Mouse (Mus musculus) forebrain, postnatal 0 days (tissue): ENCODE results near the gene Tbccd1. TPM values are rescaled to one million over a fixed set of nuclear protein-coding genes. Genes with fewer than 3 reads are reported as not detected.
A peak's percentile ranks its signal among the peaks of the same experiment; 100 is the strongest.

ENCODE experiments used
- ATAC-seq: fragments of 200-750 bp; cut with Nextera tagmentation; 2 replicates; pipeline ENCODE4 v1.8.0; 2017; ENCODE audit warnings: mild to moderate bottlenecking, moderate library complexity
- DNase-seq: peaks from one replicate; pipeline ENCODE4 v3.0.0-alpha.2; 2015
- H3K27ac ChIP-seq: fragments of 300-500 bp; sonication (generic); 2 replicates; pipeline ENCODE4 v1.5.1; 2014; ENCODE audit warnings: low read depth, mild to moderate bottlenecking, antibody characterized with exemption, low read length, moderate library complexity, mixed read lengths
- H3K27me3 ChIP-seq: fragments of 300-500 bp; sonication (generic); 2 replicates; pipeline ENCODE4 v1.6.1; 2014; ENCODE audit warnings: mild to moderate bottlenecking, low read length, mixed read lengths; ENCODE audit not compliant: insufficient read depth
- H3K36me3 ChIP-seq: fragments of 300-500 bp; sonication (generic); 2 replicates; pipeline ENCODE4 v1.6.1; 2014; ENCODE audit warnings: mild to moderate bottlenecking, moderate library complexity; ENCODE audit not compliant: insufficient read depth
- H3K4me1 ChIP-seq: fragments of 300-500 bp; sonication (generic); 2 replicates; pipeline ENCODE4 v1.6.1; 2014; ENCODE audit warnings: antibody characterized with exemption; ENCODE audit not compliant: insufficient read depth
- H3K4me2 ChIP-seq: fragments of 300-500 bp; sonication (generic); 2 replicates; pipeline ENCODE4 v1.6.1; 2014; ENCODE audit warnings: low read depth, mild to moderate bottlenecking, moderate library complexity
- H3K4me3 ChIP-seq: fragments of 300-500 bp; sonication (generic); 2 replicates; pipeline ENCODE4 v1.5.1; 2014; ENCODE audit warnings: low read depth, low read length, mixed read lengths
- H3K9ac ChIP-seq: fragments of 300-500 bp; sonication (generic); 2 replicates; pipeline ENCODE4 v1.6.1; 2014; ENCODE audit warnings: mild to moderate bottlenecking
- H3K9me3 ChIP-seq: fragments of 300-500 bp; sonication (generic); 2 replicates; pipeline ENCODE4 v1.6.1; 2016; ENCODE audit warnings: low read length
- CTCF ChIP-seq: sonication (generic); IDR thresholded peaks from 2 replicates; pipeline ENCODE4 v1.5.1; 2016; ENCODE audit warnings: antibody characterized with exemption, control low read depth, low read depth
- WGBS: fragments of 180-500 bp; shearing (Covaris S2); extraction: QIAGEN DNeasy Blood & Tissue Kit; methylation state at CpG from one replicate; pipeline ENCODE4 v1.1.7; 2014; 5-methylcytosine and 5-hydroxymethylcytosine counted together
- polyA plus RNA-seq: library from polyadenylated mRNA; unstranded; fragments of >200 nt; fragmentation: Nextera tagmentation; extraction: Ambion mirVana; gene quantifications from 2 replicates; pipeline ENCODE4 v1.2.1, GENCODE M21; 2015
- total RNA-seq: library from RNA; depleted of rRNA; stranded (reverse); fragments of >200 nt; gene quantifications from 2 replicates; pipeline ENCODE4 v1.2.3, GENCODE M21; 2014

Gene Tbccd1
- total and polyA plus RNA-seq, 2 experiments from 2014 or later = 14.9 to 18.0 TPM

DNA sequence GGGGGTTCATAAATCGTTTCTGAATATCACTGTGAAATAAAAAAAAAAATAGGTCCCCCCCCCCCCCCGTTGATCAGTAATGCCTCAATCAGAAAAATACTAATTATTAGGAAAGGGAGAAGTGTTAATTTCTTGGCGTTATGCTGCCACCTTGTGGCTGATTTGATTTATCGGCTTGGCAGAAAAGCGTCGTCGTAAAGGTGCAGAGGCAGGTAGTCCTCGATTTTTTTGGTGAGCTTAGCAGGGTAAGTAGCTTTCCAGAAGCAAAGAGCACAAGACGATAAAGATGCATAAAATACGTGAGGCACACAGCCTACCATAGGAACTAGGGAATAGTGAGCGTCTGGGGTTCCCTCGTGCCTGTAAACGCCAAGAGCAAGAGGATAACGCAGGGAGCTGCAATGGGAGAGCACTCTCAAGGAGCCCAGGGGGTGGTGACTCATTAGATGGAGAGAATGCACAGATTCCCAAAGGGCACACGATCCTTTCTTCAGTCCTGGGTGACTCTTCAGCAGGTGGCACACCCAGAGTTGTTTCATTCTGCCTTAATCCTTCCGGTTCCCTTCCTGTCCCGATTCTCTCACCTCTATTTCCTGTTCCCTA, 49.9 kb downstream of the Tbccd1 start:
- Histone ChIP-seq H3K27ac (no peak overlapping the region), H3K4me3 (peak overlapping the region; percentile 11; the same call in 1 of the 2 replicates), H3K9me3 (no peaks in the 10 kb centered on the region), H3K4me1 (no peaks in the 10 kb centered on the region), H3K36me3 (no peaks in the 10 kb centered on the region), H3K4me2 (peak overlapping the region; percentile 45), H3K9ac (0 out of 2 replicates have a peak overlapping the region, but pooled peaks have one; percentile 29), H3K27me3 (no peaks in the 10 kb centered on the region)
- 11% methylated on average over 17 of the region's 17 CpGs for WGBS
- peak; percentile 78 for TF ChIP-seq CTCF
- ATAC-seq (peak; percentile 41; the same call in 1 of the 2 replicates), DNase-seq (peak; percentile 85)

DNA sequence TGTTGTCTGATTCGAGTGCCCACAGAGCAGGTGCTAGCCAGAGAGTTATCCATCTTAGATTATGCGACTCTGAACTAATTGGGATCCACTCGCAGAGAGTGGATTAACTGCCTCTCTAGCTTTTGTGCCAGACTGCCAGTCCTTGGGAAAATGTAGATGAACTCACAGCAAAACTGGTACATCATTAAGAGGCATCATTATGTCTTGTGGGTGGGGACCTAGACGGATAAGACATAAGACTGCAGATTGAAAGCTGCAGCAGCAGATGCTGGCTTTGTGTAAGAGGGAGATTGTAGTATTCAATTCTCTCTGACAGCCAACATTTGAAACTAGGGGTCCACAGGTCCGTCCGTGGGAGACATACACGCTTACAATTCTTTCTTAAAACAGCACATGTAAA, 54.7 kb downstream of the Tbccd1 start:
- no peak overlapping the region for H3K9ac ChIP-seq
- no peaks in the 10 kb centered on the region for H3K4me1 ChIP-seq
- TF ChIP-seq CTCF = no peak
- no peak overlapping the region for H3K27ac ChIP-seq
- H3K9me3 ChIP-seq = no peaks in the 10 kb centered on the region
- no peak overlapping the region for H3K4me2 ChIP-seq
- peak; percentile 48 for DNase-seq
- H3K27me3 ChIP-seq = no peaks in the 10 kb centered on the region
- H3K36me3 ChIP-seq = no peaks in the 10 kb centered on the region
- WGBS = 29% methylated on average over 7 of the region's 7 CpGs
- peak; percentile 80 for ATAC-seq
- no peak overlapping the region for H3K4me3 ChIP-seq

- ATAC-seq = no peak
- no peaks in the 10 kb centered on the region for H3K27me3 ChIP-seq
- 10% methylated on average over 5 of the region's 5 CpGs for WGBS
Observed at GRCm38 (mm10) chr16:22800849-22801109, 56.7 kb downstream of the Tbccd1 start.

DNA sequence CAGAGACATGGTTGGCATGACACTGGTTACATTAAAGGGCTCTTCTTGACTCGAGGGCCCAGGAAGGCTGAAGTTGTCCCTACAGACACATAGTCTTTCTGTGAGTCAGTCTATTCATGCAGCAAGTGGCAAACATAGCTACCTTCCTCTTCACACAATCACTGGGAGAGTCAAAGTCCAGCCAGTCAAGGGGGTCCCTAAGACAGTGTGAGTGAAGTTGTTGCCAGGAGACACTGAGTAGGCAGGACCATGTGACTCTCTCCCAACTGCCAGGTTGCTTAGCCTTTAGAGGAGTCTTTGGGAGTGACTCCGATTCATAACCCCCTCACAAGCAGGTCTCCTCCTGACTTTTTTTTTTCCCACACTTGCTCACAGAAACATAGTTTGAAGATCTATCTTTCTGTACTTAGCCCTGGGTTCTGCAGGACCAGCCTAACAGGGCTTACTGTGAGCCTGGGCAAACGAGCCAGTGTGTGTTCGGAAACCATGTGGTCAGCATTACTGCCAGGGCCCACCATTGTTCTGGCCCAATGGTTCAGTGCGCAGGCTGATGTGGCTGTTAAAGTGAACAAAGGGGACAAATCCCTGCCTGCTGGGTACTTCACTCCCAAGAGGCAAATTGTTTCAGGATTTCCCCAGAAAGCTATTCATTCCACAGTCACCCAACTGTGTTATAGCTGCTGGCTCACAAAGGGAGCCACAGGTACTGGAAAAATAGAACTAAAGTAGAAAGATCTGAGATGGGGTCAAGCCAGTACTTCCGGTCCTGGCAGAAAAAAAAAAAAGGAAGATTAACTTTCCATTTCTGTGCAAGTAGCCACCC, 57.2 kb downstream of the Tbccd1 start:
- peak; percentile 29 for DNase-seq
- H3K4me3 ChIP-seq = no peak overlapping the region
- no peak overlapping the region for H3K27ac ChIP-seq
- no peaks in the 10 kb centered on the region for H3K4me1 ChIP-seq
- H3K9me3 ChIP-seq = no peaks in the 10 kb centered on the region
- no peak overlapping the region for H3K9ac ChIP-seq
- H3K36me3 ChIP-seq = no peaks in the 10 kb centered on the region
- H3K27me3 ChIP-seq = no peaks in the 10 kb centered on the region
- 10% methylated on average over 6 of the region's 6 CpGs for WGBS
- no peak for TF ChIP-seq CTCF
- H3K4me2 ChIP-seq = no peak overlapping the region
- peak; percentile 55 for ATAC-seq

More at GRCm38 (mm10) chr16:22800849-22801109, 56.7 kb downstream of the Tbccd1 start:
- no peaks in the 10 kb centered on the region for H3K36me3 ChIP-seq
- DNase-seq = no peak
- no peak overlapping the region for H3K4me3 ChIP-seq
- no peaks in the 10 kb centered on the region for H3K9me3 ChIP-seq
- H3K4me2 ChIP-seq = no peak overlapping the region
- TF ChIP-seq CTCF = no peak
- no peak overlapping the region for H3K27ac ChIP-seq
- no peaks in the 10 kb centered on the region for H3K4me1 ChIP-seq
- H3K9ac ChIP-seq = no peak overlapping the region

- 79% methylated on average over 3 of the region's 3 CpGs for WGBS
- DNase-seq = no peak
- H3K4me3 ChIP-seq = no peak overlapping the region
- no peak overlapping the region for H3K9ac ChIP-seq
- H3K9me3 ChIP-seq = no peaks in the 10 kb centered on the region
- H3K27me3 ChIP-seq = no peaks in the 10 kb centered on the region
- no peaks in the 10 kb centered on the region for H3K4me1 ChIP-seq
- no peak for ATAC-seq
- TF ChIP-seq CTCF = no peak
- H3K36me3 ChIP-seq = no peaks in the 10 kb centered on the region
- H3K4me2 ChIP-seq = no peak overlapping the region
- no peak overlapping the region for H3K27ac ChIP-seq
Observed at GRCm38 (mm10) chr16:22798520-22798919, 58.9 kb downstream of the Tbccd1 start.

DNA sequence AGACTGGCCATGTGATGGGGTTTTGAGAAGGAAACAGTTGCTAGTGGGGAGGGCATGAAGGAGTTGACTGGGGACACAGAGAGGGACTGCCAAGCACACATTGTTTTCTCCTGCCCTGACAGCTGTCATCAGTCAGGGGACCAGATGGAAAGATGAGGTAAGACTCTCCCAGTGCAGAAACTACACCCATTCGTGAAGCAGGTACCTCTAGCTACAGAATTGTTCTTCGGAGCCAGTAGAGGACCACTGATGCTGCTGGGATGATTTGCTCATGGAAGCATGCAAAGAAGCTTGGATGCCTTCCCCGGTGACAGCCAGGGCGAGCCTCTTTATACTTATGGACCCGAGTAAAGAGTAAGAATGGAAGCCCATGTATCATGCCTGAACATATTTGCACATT, 59.9 kb downstream of the Tbccd1 start:
- Histone ChIP-seq H3K9me3 (no peaks in the 10 kb centered on the region), H3K27me3 (no peaks in the 10 kb centered on the region), H3K4me1 (no peaks in the 10 kb centered on the region), H3K4me2 (no peak overlapping the region), H3K27ac (no peak overlapping the region), H3K9ac (no peak overlapping the region), H3K4me3 (no peak overlapping the region), H3K36me3 (no peaks in the 10 kb centered on the region)
- no peak for TF ChIP-seq CTCF
- DNase-seq (no peak), ATAC-seq (no peak)
- 73% methylated on average over 5 of the region's 5 CpGs for WGBS

GRCm38 (mm10) chr16:22795497-22795896, 62.0 kb downstream of the Tbccd1 start:
- Histone ChIP-seq H3K4me1 (no peaks in the 10 kb centered on the region), H3K4me3 (no peak overlapping the region), H3K27ac (no peak overlapping the region), H3K9ac (no peak overlapping the region), H3K36me3 (no peaks in the 10 kb centered on the region), H3K4me2 (no peak overlapping the region), H3K9me3 (no peaks in the 10 kb centered on the region), H3K27me3 (no peaks in the 10 kb centered on the region)
- WGBS = 54% methylated on average over 3 of the region's 3 CpGs
- ATAC-seq (no peak), DNase-seq (no peak)
- TF ChIP-seq CTCF = peak; percentile 23; the same call in 1 of the 2 replicates
